Mouse (Mus musculus): ENCODE measurements around the gene F2rl2.

GRCm38 (mm10) chr13:95653696-95654095 is 43.0 kb upstream of the F2rl2 start:
- no peak for TF ChIP-seq CTCF (IDR thresholded peaks at IDR 0.05; ENCODE audit: low read depth)
- TF ChIP-seq EP300 (IDR thresholded peaks at IDR 0.05; ENCODE audit: low read depth), result no peak
